Mouse (Mus musculus) gastrocnemius, adult 2 months (tissue): ENCODE data around the gene Pcyox1. TPM values are rescaled to one million over a fixed set of nuclear protein-coding genes. Genes with fewer than 3 reads are reported as not detected.
"Not testable (repeated sequence)": the region's sequence is repeated elsewhere in the genome, so short reads cannot be mapped to it uniquely, and the experiment has no call there.

Source experiments
- DNase-seq: peaks from one replicate; pipeline ENCODE4 v3.0.0; 2022
- H3K27ac ChIP-seq: fragments of 200-600 bp; 2 replicates; pipeline ENCODE4 v1.8.1; 2022; ENCODE audit warnings: mild to moderate bottlenecking
- H3K4me3 ChIP-seq: fragments of 200-600 bp; 2 replicates; pipeline ENCODE4 v1.8.1; 2022; ENCODE audit warnings: mild to moderate bottlenecking, moderate library complexity
- CTCF ChIP-seq: fragments of 200-600 bp; IDR thresholded peaks from 2 replicates; pipeline ENCODE4 v1.8.1; 2022; ENCODE audit warnings: antibody characterized with exemption, mild to moderate bottlenecking, moderate library complexity
- intact Hi-C: fragments of 180-260 bp; cut with DNase I; formaldehyde crosslinking; loops from one replicate; pipeline ENCODE4 v1.15.1; 2025
- total RNA-seq, 2 experiments: library from RNA; stranded (reverse); gene quantifications; 2 replicates each; pipeline ENCODE4 v1.2.3; 2021

The Pcyox1 gene
- total RNA-seq, 2 experiments from 2014 or later = 49.7 to 50.8 TPM

DNA sequence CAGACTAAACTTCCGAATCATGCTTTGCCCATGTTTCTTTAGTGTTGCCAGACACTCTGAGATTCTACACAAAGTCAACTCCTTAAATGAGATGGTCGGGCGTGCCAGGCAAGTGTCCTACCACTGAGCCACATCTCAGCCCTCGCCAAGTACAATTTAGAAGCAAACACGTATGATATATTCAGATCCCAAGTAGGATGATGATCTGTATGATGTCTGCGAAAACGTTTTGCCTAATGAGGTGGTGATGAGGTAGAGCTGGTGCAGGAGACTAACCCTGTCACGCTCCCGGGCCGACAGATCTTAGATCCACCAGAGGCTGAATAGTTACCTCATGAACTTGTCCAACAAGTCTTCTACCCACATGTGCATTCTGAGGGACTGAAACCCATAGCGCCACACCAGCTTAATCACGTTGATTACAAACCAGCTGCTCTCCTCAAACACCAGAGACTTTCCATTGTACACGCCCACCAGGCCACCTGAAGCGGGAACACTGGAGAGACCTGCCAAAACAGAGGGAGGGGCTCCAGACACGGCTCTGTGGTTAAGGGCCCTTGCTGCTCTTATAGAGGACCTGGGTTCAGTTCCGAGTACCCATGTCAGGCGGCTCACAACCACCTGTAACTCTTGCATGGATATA, 2.8 kb downstream of the Pcyox1 start:
- TF ChIP-seq CTCF = no peak
- intact Hi-C loops = no loop called here
- Histone ChIP-seq H3K27ac (no peak overlapping the region), H3K4me3 (no peak overlapping the region)
- DNase-seq = no peak

DNA sequence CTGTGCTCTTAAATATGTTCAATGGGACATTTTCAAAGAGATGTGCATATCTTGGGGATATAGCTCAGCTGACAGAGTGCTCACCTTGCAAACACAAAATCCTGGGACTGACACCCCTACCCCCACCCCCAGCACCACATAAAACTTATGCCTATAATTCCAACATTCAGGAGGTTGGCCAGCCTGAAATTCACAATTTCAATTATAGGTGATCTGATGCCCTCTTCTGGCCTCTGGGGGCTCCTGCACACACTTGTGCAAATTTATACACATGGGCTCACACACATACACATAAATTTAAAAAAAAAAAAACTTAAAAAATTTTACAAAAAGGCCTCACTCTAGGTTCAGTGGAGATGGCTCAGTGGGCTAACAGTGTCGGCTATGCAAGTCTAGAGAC, 3.8 kb downstream of the Pcyox1 start:
- no peak overlapping the region for H3K4me3 ChIP-seq
- H3K27ac ChIP-seq = no peak overlapping the region
- peak; percentile 24; the same call in 1 of the 2 replicates for TF ChIP-seq CTCF
- intact Hi-C loops = no loop called here
- no peak for DNase-seq

- DNase-seq = no peak
- Histone ChIP-seq H3K4me3 (no peak overlapping the region), H3K27ac (no peak overlapping the region)
- peak; percentile 44 for TF ChIP-seq CTCF
- intact Hi-C loops = no loop called here
Observed at GRCm38 (mm10) chr6:86391326-86391725, 5.6 kb downstream of the Pcyox1 start.

GRCm38 (mm10) chr6:86388461-86388860, 8.5 kb downstream of the Pcyox1 start:
- Histone ChIP-seq H3K27ac (no peak overlapping the region), H3K4me3 (no peak overlapping the region)
- no peak for DNase-seq
- intact Hi-C loops = no loop called here
- TF ChIP-seq CTCF = no peak

DNA sequence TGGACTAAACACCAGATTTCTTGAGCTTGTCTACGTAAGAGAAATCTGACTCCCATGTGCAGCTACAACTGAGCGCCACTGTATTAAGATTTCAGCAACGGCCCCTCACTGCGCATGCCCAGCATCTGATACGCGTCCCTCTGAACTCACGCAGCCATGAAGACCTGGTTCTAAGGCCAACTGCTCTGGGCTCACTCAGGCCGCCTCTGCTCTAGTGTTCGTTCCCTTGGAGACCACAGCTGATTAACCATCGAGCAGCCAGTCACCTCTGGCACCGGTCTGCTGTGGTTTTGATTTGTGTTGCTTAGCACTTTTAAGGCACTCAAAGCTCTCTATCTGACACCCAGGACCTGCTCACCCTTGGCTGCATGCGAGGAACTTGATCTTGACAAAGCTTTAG, 9.6 kb downstream of the Pcyox1 start:
- intact Hi-C loops = no loop called here
- no peak overlapping the region for H3K27ac ChIP-seq
- no peak for TF ChIP-seq CTCF
- H3K4me3 ChIP-seq = no peak overlapping the region
- DNase-seq = no peak

GRCm38 (mm10) chr6:86385362-86386104, 11.4 kb downstream of the Pcyox1 start:
- H3K27ac ChIP-seq = no peak overlapping the region
- no peak for TF ChIP-seq CTCF
- no peak for DNase-seq
- no peak overlapping the region for H3K4me3 ChIP-seq
- intact Hi-C loops = no loop called here

DNA sequence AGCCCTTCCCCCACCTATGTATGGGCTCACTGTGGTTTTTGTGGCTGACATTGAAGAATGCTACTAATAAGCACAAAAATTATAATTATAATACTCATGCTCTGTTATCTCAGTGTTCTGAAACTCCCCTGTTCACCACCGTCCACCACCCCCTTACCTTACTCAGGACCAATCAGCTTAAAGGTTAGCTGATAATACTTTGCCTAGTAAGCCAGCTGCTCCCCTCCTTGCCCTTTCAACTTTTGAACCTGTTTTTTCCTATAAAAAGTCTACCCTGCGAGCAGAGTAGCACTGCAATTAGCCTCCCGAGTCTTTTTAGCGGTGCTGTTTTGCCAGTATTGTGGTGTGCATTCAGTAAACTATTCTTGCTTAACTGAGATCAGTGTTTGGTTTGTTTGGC, 12.3 kb downstream of the Pcyox1 start:
- no peak for TF ChIP-seq CTCF
- DNase-seq = no peak
- H3K4me3 ChIP-seq = no peak overlapping the region
- H3K27ac ChIP-seq = no peak overlapping the region
- intact Hi-C loops = no loop called here

DNA sequence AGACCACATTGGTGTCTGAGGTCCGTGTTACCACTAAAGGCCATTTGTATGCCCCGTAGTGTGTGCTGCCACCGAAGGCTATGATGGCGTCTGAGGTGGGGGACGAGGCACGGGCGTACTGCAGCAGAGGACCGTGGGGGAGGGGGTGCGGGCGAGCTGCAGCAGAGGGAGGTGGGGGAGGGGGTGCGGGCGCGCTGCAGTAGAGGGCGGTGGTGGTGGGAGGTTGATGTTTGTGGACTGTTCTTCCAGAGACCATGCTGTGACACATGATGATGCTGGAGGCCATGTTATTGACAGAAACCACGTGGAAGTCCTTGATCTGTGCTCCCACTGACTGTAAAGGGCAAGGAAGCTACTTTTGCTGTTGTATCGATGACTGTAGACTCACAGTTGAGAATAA, 13.6 kb downstream of the Pcyox1 start:
- no peak for DNase-seq
- intact Hi-C loops = no loop called here
- H3K4me3 ChIP-seq = no peak overlapping the region
- no peak overlapping the region for H3K27ac ChIP-seq
- TF ChIP-seq CTCF = no peak

GRCm38 (mm10) chr6:86382551-86382950, 14.4 kb downstream of the Pcyox1 start:
- no peak for DNase-seq
- Histone ChIP-seq H3K27ac (no peak overlapping the region), H3K4me3 (no peak overlapping the region)
- intact Hi-C loops = no loop called here
- no peak for TF ChIP-seq CTCF

GRCm38 (mm10) chr6:86380112-86380511, 16.8 kb downstream of the Pcyox1 start:
- DNase-seq, H3K4me3 ChIP-seq, intact Hi-C loops, H3K27ac ChIP-seq: not testable (repeated sequence)

DNA sequence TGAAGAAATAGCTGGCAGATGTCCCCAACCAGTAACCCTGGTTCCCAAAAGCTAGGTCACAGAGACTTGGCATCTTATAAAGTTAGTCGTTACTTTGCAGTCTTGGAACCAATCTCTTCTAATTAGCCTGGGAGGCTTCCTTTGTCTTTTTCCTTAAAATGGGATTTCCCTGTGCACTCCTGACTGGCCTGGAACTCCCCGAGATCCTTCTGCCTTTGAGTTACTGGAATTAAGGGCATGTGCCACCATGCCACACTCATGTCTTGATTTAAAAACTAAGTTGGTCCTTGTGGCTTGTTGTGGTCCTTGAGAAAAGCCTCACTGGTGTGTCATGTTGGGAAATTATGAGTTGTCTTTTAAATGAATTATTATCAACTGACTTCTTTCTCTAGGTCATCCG, 18.6 kb downstream of the Pcyox1 start:
- no peak for DNase-seq
- no peak overlapping the region for H3K4me3 ChIP-seq
- H3K27ac ChIP-seq = no peak overlapping the region
- intact Hi-C loops = no loop called here
- no peak for TF ChIP-seq CTCF

DNA sequence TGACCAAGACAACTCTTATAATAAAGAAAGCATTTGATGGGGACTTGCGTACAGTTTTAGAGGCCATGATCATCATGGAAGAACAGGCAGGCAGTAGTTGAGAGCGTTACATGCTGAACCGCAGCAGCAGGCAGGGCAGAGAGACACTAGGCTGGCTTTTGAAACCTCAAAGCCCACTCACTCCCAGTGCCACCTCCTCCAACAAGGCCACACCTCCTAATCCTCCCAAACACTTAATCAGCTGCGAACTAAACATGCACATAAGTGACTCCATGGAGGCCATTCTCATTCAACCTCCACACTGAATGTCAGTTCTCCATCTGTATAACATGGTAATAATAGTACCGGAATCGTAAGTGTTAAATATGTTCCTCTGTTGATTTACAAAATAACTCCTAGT, 23.4 kb downstream of the Pcyox1 start:
- TF ChIP-seq CTCF = no peak
- no peak for DNase-seq

GRCm38 (mm10) chr6:86371950-86372516, 24.9 kb downstream of the Pcyox1 start:
- intact Hi-C loops = no loop called here
- H3K27ac ChIP-seq = peak overlapping the region; percentile 94
- H3K4me3 ChIP-seq = peak overlapping the region; percentile 80
- DNase-seq = no peak
- no peak for TF ChIP-seq CTCF

More for the DNA sequence above, 23.4 kb downstream of the Pcyox1 start:
- Histone ChIP-seq H3K27ac (no peak overlapping the region), H3K4me3 (no peak overlapping the region)
- intact Hi-C loops = no loop called here
